Mouse (Mus musculus): ENCODE results near the gene Lrrc23. TPM values are rescaled to one million over a fixed set of nuclear protein-coding genes. Genes with fewer than 3 reads are reported as not detected.
A peak's percentile ranks its signal among the peaks of the same experiment; 100 is the strongest.

Lrrc23 gene
- polyA plus RNA-seq, 3 experiments from 2014 or later, result 1.5 to 4.2 (median 3.4) TPM

DNA sequence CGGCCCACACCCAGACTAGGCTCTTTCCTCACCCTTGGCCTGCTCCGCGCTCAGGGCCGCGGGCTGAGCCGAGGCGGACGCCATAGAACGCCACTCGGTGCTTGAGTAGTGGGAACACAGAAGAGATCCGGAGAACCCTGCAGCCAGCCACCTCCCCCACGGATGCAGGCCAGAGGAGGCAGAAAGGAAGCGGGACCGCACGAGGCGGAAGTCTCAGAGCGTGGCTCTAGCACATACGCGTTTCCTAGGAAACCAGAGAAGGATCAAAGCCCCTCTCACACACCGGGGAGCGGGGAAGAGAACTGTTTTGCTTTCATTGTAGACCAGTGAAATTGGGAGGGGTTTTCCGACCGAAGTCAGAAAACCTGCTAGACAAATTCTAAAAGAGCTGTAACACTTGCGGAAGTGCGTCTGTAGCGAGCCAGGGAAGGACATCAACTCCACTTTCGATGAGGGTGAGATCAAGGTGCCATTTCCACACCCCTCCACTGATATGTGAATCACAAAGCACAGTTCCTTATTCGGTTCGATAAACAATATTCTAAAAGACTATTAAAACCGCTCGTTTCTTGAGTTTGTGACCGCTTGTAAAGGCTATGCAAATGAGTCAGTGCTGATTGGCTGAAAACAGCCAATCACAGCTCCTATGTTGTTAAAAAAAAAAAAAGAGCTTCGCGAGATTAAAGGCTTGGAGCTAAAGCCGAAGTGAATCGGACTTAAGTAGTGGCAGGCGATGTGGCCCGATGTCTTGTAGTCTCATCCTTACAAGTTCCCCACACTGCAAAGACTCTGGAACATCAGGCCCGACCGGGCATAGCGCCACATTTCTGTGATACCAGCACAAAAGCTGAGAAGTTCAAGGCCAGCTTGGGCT is 38.4 kb downstream of the Lrrc23 start, which contains the start of gene Grcc10:
Grcc10 (minus strand) TSS at position 487 of the 874 bp plus-strand sequence.
- peak; percentile 84 for ATAC-seq

- ATAC-seq, result peak; percentile 19
Observed at GRCm38 (mm10) chr6:124740211-124740887, 39.2 kb downstream of the Lrrc23 start.

DNA sequence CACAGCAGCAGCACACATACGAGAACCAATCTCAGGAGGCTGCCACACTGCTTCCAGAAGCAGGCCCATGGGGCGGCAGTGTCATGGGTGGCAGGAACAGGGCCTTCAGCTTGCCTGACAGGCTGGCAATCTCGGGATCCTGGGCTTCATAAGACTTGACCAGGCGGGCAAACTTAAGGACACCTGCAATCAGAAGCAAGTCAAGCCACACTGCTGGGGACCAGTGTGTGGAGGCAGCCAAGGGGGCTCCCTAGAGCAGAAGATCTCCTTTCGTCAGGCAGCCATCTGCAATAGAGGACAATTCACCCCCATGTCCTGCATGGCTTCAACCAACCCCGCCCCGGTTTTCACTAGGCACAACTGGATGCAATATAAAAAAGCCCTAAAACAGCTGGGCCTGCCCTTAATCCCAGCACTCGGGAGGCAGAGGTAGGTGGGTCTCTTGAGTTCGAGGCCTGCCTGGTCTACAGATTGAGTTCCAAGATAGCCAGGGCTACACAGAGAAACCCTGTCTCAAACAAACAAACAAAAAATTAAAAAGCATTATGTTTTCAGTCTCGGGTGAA is 40.2 kb downstream of the Lrrc23 start:
- ATAC-seq, result no peak

DNA sequence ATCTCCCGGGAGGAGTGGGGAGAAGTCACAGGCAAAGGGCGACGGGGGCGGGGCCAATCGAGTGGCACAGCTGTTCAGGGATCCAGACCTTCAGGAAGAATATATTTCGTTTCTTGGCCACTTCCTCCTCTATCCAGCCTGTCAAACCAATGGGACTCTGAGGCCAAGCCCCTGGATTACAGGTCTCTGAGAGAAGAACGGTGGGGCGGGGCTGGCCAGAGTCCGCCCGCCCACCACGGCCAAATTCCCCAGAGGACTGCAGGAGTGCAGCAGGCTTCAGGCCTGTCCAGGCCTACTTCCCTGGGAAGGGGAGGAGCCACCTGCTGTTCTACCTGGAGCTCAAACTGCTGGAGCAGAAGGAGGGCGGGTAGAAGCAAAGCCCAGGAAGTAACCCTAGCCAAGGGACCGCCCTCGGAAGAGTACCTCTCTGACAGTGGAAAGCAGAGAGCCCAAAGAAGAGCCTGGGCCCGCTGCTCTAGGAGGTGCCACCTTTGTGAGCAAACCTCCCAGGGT is 41.0 kb downstream of the Lrrc23 start, which contains the start of gene Ptpn6:
Ptpn6 (minus strand) TSS at position 204 of the 513 bp plus-strand sequence.
- ATAC-seq, result no peak

DNA sequence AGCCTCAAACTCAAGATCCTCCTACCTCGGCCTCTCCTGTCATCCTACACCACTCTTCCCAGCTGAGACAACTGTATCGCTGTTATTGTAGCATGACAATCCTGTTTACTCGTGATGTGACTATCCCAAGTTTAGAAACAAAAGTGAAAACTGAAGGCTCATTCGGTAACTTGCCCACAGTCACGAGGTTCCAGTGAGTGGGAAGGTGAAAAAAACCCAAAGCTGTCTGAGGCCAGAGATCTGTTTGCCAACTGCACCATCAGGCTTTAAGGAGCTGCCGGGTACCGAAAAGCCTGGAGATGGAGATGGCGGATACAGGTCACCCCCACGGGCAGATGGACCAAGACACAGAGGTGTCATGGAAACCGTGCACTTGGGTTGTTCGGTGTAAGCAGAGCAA is 42.5 kb downstream of the Lrrc23 start:
- no peak for ATAC-seq

GRCm38 (mm10) chr6:124734417-124734816 is 45.1 kb downstream of the Lrrc23 start:
- ATAC-seq, result no peak

- peak; percentile 81 for ATAC-seq
Observed at GRCm38 (mm10) chr6:124732476-124733370, 46.8 kb downstream of the Lrrc23 start.

DNA sequence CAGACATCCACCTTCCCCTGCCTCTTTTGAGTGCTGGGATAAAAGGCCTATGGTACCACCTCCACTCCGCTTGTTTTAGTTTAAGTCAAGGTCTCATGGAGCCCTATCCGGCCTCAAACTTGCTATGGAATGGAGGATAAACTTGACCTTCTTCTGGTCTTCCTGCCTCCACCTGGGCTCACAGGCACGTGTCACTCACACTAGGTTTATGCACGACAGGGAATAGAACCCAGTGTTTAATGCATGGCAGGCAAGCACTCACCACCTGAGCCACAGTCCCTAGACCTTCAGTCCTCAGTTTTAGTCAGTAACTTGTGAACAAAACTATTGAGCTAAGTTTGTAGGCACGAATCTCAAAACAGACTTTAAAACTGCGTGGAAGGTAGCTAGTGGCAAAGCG is 48.5 kb downstream of the Lrrc23 start:
- no peak for ATAC-seq

DNA sequence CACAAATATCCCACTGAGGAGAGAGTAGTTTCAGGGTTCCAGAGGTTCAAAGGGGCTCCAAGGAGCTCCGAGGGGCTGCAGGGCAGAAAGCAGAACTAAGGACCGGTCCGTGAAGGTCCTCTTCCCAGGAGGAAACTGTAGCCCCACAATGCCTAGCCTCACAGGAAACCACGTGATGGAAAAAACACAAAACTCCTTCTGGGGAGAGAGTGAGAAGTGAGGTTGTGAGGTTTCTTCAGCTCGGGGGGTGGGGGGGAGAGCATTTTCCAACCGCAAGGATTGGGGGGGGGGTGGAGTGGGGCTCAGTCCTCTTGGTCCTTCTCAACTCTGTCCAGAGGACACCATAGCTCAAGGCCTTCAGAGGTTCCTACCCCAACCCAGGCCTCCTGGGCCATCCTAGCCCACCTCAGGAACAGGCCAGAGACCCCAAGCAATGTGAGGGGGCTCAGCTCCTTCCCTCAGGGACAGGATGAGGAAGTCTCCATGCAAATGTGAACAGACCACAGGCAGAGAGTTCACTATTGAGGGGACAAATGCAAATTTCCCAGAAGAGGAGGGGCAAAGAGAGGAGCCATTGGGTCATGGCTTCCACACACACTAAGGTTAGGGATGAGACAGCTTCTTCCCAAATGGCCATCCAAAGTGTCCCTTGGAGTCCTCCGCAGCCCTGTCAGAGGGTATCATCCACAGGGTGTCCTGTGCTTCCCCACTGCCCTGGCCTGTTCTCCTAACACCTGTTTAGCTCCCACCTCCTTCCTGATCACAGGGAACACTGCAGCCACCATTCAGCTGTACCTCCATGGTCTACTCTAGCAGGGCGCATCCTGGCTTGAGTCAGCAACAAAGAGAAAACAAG is 49.4 kb downstream of the Lrrc23 start:
- ATAC-seq, result peak; percentile 44

GRCm38 (mm10) chr6:124728621-124729020 is 50.9 kb downstream of the Lrrc23 start:
- no peak for ATAC-seq

DNA sequence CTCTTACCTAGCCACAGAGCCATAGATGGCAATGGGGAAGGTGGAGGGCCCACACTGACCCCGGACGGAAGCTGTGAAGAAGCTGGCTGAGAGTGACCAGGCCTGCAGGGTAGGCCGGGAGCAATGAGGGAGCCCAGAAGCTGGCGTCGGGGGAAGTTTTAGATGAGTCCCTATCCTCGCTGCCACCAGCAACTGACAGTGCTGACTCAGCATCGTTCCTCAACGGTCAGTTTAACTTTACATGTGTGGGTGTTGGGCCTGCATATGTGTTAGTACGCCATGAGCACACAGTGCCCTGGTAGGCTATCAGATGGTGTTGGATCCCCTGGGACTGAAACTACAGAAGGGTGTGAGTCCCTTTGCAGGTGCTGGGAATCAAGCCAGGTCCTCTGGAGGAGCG is 55.1 kb downstream of the Lrrc23 start:
- ATAC-seq, result no peak

DNA sequence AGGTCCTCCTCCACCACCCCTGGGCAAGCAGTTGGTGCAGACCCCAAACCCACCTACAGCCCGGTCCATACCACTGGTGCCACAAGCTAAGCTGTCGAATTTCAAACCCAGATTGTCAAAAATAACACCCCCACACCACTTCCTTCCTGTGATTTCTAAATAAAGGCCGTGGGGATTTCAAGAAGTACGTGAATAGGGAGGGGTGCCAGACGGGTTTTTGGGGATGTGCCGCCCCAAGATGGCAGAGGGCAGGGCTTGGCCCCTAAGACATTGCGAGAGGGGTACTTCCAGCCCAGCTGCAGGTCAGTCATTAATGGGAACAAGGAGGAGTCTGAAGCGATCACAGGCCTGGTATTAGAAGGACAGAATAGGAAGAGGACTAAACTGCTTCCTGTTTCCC is 56.0 kb downstream of the Lrrc23 start:
- peak; percentile 80 for ATAC-seq

GRCm38 (mm10) chr6:124722876-124723473 is 56.6 kb downstream of the Lrrc23 start:
- ATAC-seq, result peak; percentile 17

DNA sequence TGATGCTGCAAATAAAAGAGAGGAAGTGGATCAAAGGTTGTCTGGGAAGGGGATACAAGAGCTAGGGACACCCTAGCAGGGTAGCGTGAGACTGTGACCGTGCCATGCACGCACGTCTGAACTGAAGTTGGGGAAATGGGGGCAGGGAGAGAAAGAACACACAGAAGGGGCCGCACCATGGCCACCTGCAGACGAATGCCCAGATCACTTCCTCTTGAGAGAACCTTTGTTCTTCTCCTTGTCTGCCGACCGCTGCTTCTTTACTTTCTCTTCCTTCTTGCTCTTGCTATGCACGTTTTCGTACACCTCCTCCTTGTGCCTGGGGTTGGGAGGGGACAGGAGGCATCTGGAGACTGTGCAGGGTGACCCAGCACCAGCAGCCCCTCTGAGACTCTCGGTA is 58.6 kb downstream of the Lrrc23 start:
- no peak for ATAC-seq

Other genes with a start within 250 kb of the Lrrc23 start
- gene C1s1, start 237.4 kb downstream of the Lrrc23 start, polyA plus RNA-seq (2017; shearing (Covaris generic)), result not detected
- not detected for gene C1rb, start 209.4 kb downstream of the Lrrc23 start, polyA plus RNA-seq (2017; shearing (Covaris generic))
- gene C1s2, start 143.6 kb downstream of the Lrrc23 start, polyA plus RNA-seq (2017; shearing (Covaris generic)), result not detected
- gene Lpcat3, start 116.7 kb downstream of the Lrrc23 start, polyA plus RNA-seq (2017; shearing (Covaris generic)), result 10 to 100 TPM; 20.3 to 27.2 (median 24.9) TPM
- 100 to 1,000 TPM; 373 to 490 (median 480) TPM for gene Emg1, start 67.5 kb downstream of the Lrrc23 start, polyA plus RNA-seq (2017; shearing (Covaris generic))
- 10 to 100 TPM; 60.8 to 70.7 (median 70.0) TPM for gene Phb2, start 67.4 kb downstream of the Lrrc23 start, polyA plus RNA-seq (2017; shearing (Covaris generic))
- 100 to 1,000 TPM; 143 to 191 (median 176) TPM for gene Ptpn6, start 41.0 kb downstream of the Lrrc23 start, polyA plus RNA-seq (2017; shearing (Covaris generic))
- gene Grcc10, start 38.4 kb downstream of the Lrrc23 start, polyA plus RNA-seq (2017; shearing (Covaris generic)), result 100 to 1,000 TPM; 415 to 626 (median 536) TPM
- gene Gm45234, start 23.7 kb downstream of the Lrrc23 start, polyA plus RNA-seq (2017; shearing (Covaris generic)), result not detected
- gene Atn1, start 23.2 kb downstream of the Lrrc23 start, polyA plus RNA-seq (2017; shearing (Covaris generic)), result 1 to 10 TPM; 4.8 to 5.4 (median 5.2) TPM
- gene Eno2, start 10.1 kb downstream of the Lrrc23 start, polyA plus RNA-seq (2017; shearing (Covaris generic)), result 10 to 100 TPM in 2 of 3 experiments, 1 to 10 TPM in 1; 3.5 to 23.1 (median 12.8) TPM
- gene Spsb2, start 28.9 kb upstream of the Lrrc23 start, polyA plus RNA-seq (2017; shearing (Covaris generic)), result 1 to 10 TPM; 1.5 to 3.2 (median 2.1) TPM
- 10 to 100 TPM; 77.6 to 91.2 (median 82.5) TPM for gene Tpi1, start 34.6 kb upstream of the Lrrc23 start, polyA plus RNA-seq (2017; shearing (Covaris generic))
- gene Usp5, start 49.8 kb upstream of the Lrrc23 start, polyA plus RNA-seq (2017; shearing (Covaris generic)), result 10 to 100 TPM; 69.1 to 81.5 (median 73.8) TPM
- gene Cdca3, start 49.8 kb upstream of the Lrrc23 start, polyA plus RNA-seq (2017; shearing (Covaris generic)), result 100 to 1,000 TPM in 1 of 3 experiments, 10 to 100 TPM in 1, 1 to 10 TPM in 1; 7.6 to 142 (median 17.9) TPM
- gene Gnb3, start 60.5 kb upstream of the Lrrc23 start, polyA plus RNA-seq (2017; shearing (Covaris generic)), result under 1 TPM in 2 of 3 experiments, not detected in 1; 0.44 to 0.48 TPM
- under 1 TPM in 2 of 3 experiments, not detected in 1; 0.30 to 0.36 TPM for gene P3h3, start 78.0 kb upstream of the Lrrc23 start, polyA plus RNA-seq (2017; shearing (Covaris generic))
- gene Gpr162, start 84.3 kb upstream of the Lrrc23 start, polyA plus RNA-seq (2017; shearing (Covaris generic)), result under 1 TPM in 2 of 3 experiments, not detected in 1; 0.16 to 0.19 TPM
- gene Cd4, start 108.5 kb upstream of the Lrrc23 start, polyA plus RNA-seq (2017; shearing (Covaris generic)), result 100 to 1,000 TPM; 319 to 446 (median 407) TPM
- 10 to 100 TPM; 30.8 to 40.1 (median 38.3) TPM for gene Lag3, start 132.0 kb upstream of the Lrrc23 start, polyA plus RNA-seq (2017; shearing (Covaris generic))
- 10 to 100 TPM in 2 of 3 experiments, 1 to 10 TPM in 1; 9.5 to 15.5 (median 12.1) TPM for gene Ptms, start 140.4 kb upstream of the Lrrc23 start, polyA plus RNA-seq (2017; shearing (Covaris generic))
- 10 to 100 TPM; 35.6 to 70.5 (median 42.2) TPM for gene Mlf2, start 151.7 kb upstream of the Lrrc23 start, polyA plus RNA-seq (2017; shearing (Covaris generic))
- 10 to 100 TPM; 36.7 to 65.7 (median 62.6) TPM for gene Cops7a, start 185.8 kb upstream of the Lrrc23 start, polyA plus RNA-seq (2017; shearing (Covaris generic))
- gene Pianp, start 217.0 kb upstream of the Lrrc23 start, polyA plus RNA-seq (2017; shearing (Covaris generic)), result under 1 TPM in 2 of 3 experiments, not detected in 1; 0.46 to 0.48 TPM
- 1 to 10 TPM; 4.0 to 7.5 (median 4.0) TPM for gene Zfp384, start 229.4 kb upstream of the Lrrc23 start, polyA plus RNA-seq (2017; shearing (Covaris generic))